Mouse (Mus musculus): ENCODE results near the gene Rspo1.
A peak's percentile ranks its signal among the peaks of the same experiment; 100 is the strongest.

Rspo1 gene

GRCm38 (mm10) chr4:124978201-124978600, 8.0 kb upstream of the Rspo1 start:
- no peak for DNase-seq

- peak; percentile 57 for DNase-seq
Measured at GRCm38 (mm10) chr4:124983893-124984526, 2.2 kb upstream of the Rspo1 start.

GRCm38 (mm10) chr4:124984871-124985670, 1.2 kb upstream of the Rspo1 start:
- no peak for DNase-seq

GRCm38 (mm10) chr4:124986739-124987710, 795 bp downstream of the Rspo1 start:
- DNase-seq, result no peak

- no peak for DNase-seq
Measured at GRCm38 (mm10) chr4:124987711-124988097, 1.5 kb downstream of the Rspo1 start.

- no peak for DNase-seq
Measured at GRCm38 (mm10) chr4:124988382-124988781, 2.2 kb downstream of the Rspo1 start.

- no peak for DNase-seq
Measured at GRCm38 (mm10) chr4:124989787-124990253, 3.6 kb downstream of the Rspo1 start.

GRCm38 (mm10) chr4:124990325-124990724, 4.1 kb downstream of the Rspo1 start:
- no peak for DNase-seq

- no peak for DNase-seq
Measured at GRCm38 (mm10) chr4:124997479-124998147, 11.4 kb downstream of the Rspo1 start.

- no peak for DNase-seq
Measured at GRCm38 (mm10) chr4:124999548-124999947, 13.3 kb downstream of the Rspo1 start.

GRCm38 (mm10) chr4:125002978-125003377, 16.7 kb downstream of the Rspo1 start:
- no peak for DNase-seq

GRCm38 (mm10) chr4:125004886-125005285, 18.7 kb downstream of the Rspo1 start:
- peak; percentile 56 for DNase-seq

GRCm38 (mm10) chr4:125007460-125007859, 21.2 kb downstream of the Rspo1 start:
- no peak for DNase-seq

- no peak for DNase-seq
Measured at GRCm38 (mm10) chr4:125008220-125008619, 22.0 kb downstream of the Rspo1 start.

- DNase-seq, result no peak
Measured at GRCm38 (mm10) chr4:125008712-125009111, 22.5 kb downstream of the Rspo1 start.

GRCm38 (mm10) chr4:125015806-125016635, 29.8 kb downstream of the Rspo1 start, which contains the start of gene Gnl2:
Gene Gnl2 (plus strand): TSS chr4:125016585.
- DNase-seq, result no peak

- no peak for DNase-seq
Measured at GRCm38 (mm10) chr4:125017431-125017830, 31.2 kb downstream of the Rspo1 start.

GRCm38 (mm10) chr4:125020780-125021538, 34.7 kb downstream of the Rspo1 start:
- peak; percentile 18 for DNase-seq

GRCm38 (mm10) chr4:125029891-125030614, 43.8 kb downstream of the Rspo1 start:
- DNase-seq, result peak; percentile 92

- no peak for DNase-seq
Measured at GRCm38 (mm10) chr4:125034341-125034740, 48.1 kb downstream of the Rspo1 start.

All from thymus, postnatal 14 days (tissue).